In the genomic region with DNA sequence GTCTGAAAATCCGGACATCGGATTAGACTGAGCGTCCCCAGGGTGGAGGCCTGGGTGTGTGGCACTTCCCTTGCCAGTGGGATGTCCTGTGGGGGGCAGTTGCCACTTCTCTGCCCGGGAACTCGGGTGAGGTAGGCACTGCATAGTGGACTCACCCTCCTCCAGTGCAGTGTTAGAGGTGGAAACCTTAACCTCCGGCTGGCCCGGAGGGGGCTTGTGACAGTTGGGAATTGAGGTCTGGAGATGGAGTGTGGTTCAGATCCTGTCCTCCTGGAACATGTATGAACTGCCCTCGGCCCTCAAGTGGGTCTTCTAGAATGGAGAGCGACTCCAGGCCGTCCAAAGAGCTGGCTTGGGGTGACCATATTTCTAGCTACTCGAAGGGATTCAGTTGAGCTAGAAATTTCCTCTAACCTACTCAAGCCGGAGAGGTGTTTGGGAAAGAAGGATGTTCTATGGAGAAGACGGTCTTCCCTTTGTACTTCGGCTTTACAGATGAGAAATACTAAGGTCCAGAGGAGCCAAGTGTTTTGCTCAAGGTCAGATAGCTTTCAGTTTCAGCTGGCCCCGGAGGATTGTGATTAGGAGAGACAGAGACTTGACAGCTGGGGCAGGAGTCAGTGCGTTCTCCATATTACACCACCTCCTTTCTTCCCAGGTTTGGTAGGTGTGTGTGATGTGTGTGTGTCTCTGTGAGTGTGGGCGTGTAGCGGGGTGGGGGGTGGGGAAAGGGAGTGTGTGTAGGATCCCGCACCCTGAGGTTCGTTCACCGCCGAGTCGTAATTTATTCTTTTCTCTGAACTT, we compare ENCODE assay signal across 8 mouse cellular contexts. TPM values are rescaled to one million over a fixed set of nuclear protein-coding genes. Genes with fewer than 3 reads are reported as not detected.
DNase-seq lines count a peak whose midpoint lies in the region; ATAC-seq and TF ChIP-seq lines count a peak whose summit lies in the region.

No protein-coding gene starts in this region.

- H3K79me2 ChIP-seq in CH12.LX (replicated peaks; ENCODE audit: control insufficient read depth, extremely low read depth, insufficient read depth, poor library complexity, severe bottlenecking) = peaks cover 2% of the 10 kb centered on the region; the same call in 1 of the 2 replicates

- dilution Hi-C loops in CH12.LX (cut with MboI; ENCODE audit: extremely low pct_ligation_motif_present, extremely low pct_unique_long_range_greater_than_20kb, low sequenced_read_pairs) = no loop called here

- H3K9ac ChIP-seq in CH12.LX (ENCODE audit: insufficient read depth, low read depth) = peak overlapping the region; percentile 47; the same call in 1 of the 2 replicates
- H3K9ac ChIP-seq in heart, embryonic 11.5 days (ENCODE audit: low read depth, low read length) = peak overlapping the region; percentile 77
- H3K9ac ChIP-seq in midbrain, embryonic 14.5 days (replicated peaks; ENCODE audit: low read length) = peak overlapping the region; percentile 40; the same call in 1 of the 2 replicates

- in situ Hi-C loops in CH12.LX (cut with MboI; ENCODE audit: low pct_ligation_motif_present, low pct_unique_long_range_greater_than_20kb, low sequenced_read_pairs) = loop anchor here (5.0 kb wide), 1 partner anchor 35 kb away; no protein-coding TSS in a partner anchor

- no peak for TF ChIP-seq CTCF in CH12.LX (conservative IDR thresholded peaks at IDR 0.05 in 1 of 2, IDR thresholded peaks at IDR 0.05 in 1 of 2; ENCODE audit: low read depth in 2 of 2, low read length in 2 of 2)

- peak overlapping the region; percentile 80 for H3K4me2 ChIP-seq in CH12.LX (ENCODE audit: insufficient read depth, low read depth, poor library complexity, severe bottlenecking)
- H3K4me2 ChIP-seq in heart, embryonic 11.5 days = peak overlapping the region; percentile 75
- peak overlapping the region; percentile 98 for H3K4me2 ChIP-seq in midbrain, embryonic 14.5 days (ENCODE audit: low read length)

- no peak overlapping the region for H3K27ac ChIP-seq in CH12.LX (ENCODE audit: insufficient read depth, low read depth)
- peak overlapping the region; percentile 93 for H3K27ac ChIP-seq in heart, embryonic 11.5 days (ENCODE audit: low read depth, low read length)
- H3K27ac ChIP-seq in limb, embryonic 10.5 days = peak overlapping the region; percentile 95
- no peak overlapping the region for H3K27ac ChIP-seq in midbrain, embryonic 14.5 days (replicated peaks; ENCODE audit: low read depth, low read length)

- peak; percentile 18; the same call in 1 of the 2 replicates for ATAC-seq in heart, embryonic 11.5 days (replicated peaks; ENCODE audit: insufficient number of reproducible peaks, low FRiP score, low TSS enrichment)
- ATAC-seq in midbrain, embryonic 14.5 days (ENCODE audit: low FRiP score, low TSS enrichment) = peak; percentile 8; the same call in 1 of the 2 replicates

- peaks cover 5% of the 10 kb centered on the region for H3K9me3 ChIP-seq in CH12.LX (replicated peaks; ENCODE audit: low read length)
- no peaks in the 10 kb centered on the region for H3K9me3 ChIP-seq in heart, embryonic 11.5 days (replicated peaks; ENCODE audit: control insufficient read depth, low read length)
- no peaks in the 10 kb centered on the region for H3K9me3 ChIP-seq in limb, embryonic 10.5 days (replicated peaks)
- H3K9me3 ChIP-seq in midbrain, embryonic 14.5 days (ENCODE audit: control insufficient read depth, low read length) = no peaks in the 10 kb centered on the region

- TF ChIP-seq EP300 in CH12.LX (IDR thresholded peaks at IDR 0.05; ENCODE audit: low read length) = peak; percentile 22; the same call in 1 of the 2 replicates

- no peaks in the 10 kb centered on the region for H3K27me3 ChIP-seq in CH12.LX (replicated peaks)
- no peaks in the 10 kb centered on the region for H3K27me3 ChIP-seq in heart, embryonic 11.5 days (ENCODE audit: control insufficient read depth, insufficient read depth, low read length)
- no peaks in the 10 kb centered on the region for H3K27me3 ChIP-seq in limb, embryonic 10.5 days (ENCODE audit: low read depth, poor library complexity, severe bottlenecking)
- H3K27me3 ChIP-seq in midbrain, embryonic 14.5 days (ENCODE audit: control insufficient read depth, insufficient read depth, low read length) = 0 out of 2 replicates have a peak, but pooled peaks cover 11% of the 10 kb centered on the region

- H3K36me3 ChIP-seq in CH12.LX (replicated peaks in 1 of 2; ENCODE audit: control insufficient read depth in 1 of 2, insufficient read depth in 1 of 2, low read length in 1 of 2) = no peaks in the 10 kb centered on the region
- H3K36me3 ChIP-seq in heart, embryonic 11.5 days (ENCODE audit: control insufficient read depth, insufficient read depth, low read length) = no peaks in the 10 kb centered on the region
- peaks cover 14% of the 10 kb centered on the region for H3K36me3 ChIP-seq in limb, embryonic 10.5 days
- no peaks in the 10 kb centered on the region for H3K36me3 ChIP-seq in midbrain, embryonic 14.5 days (ENCODE audit: control insufficient read depth, insufficient read depth, low read length)

- under 1% methylated on average over 23 of the region's 23 CpGs for WGBS in heart, embryonic 11.5 days (ENCODE audit: insufficient replicate concordance)
- WGBS in limb, embryonic 10.5 days = 1% methylated on average over 20 of the region's 23 CpGs
- WGBS in midbrain, embryonic 14.5 days = 2% methylated on average over 23 of the region's 23 CpGs

- DNase-seq in cerebellum, adult 11-12 months = peak; percentile 51
- DNase-seq in cerebellum, adult 11 months = no peak
- DNase-seq in CH12.LX (ENCODE audit: extremely low read depth) = no peak
- peak; percentile 59 for DNase-seq in limb, embryonic 10.5 days (ENCODE audit: low spot score)
- DNase-seq in midbrain, embryonic 14.5 days = no peak
- DNase-seq in embryo, embryonic 11 days = no peak
- no peak for DNase-seq in left cerebral cortex, adult 18-20 months (ENCODE audit: low spot score in 2 of 2)

- TF ChIP-seq POLR2A in CH12.LX (IDR thresholded peaks at IDR 0.05; ENCODE audit: low read depth, low read length) = no peak

- peaks cover 32 to 62% of the 10 kb centered on the region in 2 experiments for H3K4me1 ChIP-seq in CH12.LX (ENCODE audit: control insufficient read depth in 1 of 2, insufficient read depth in 2 of 2)
- H3K4me1 ChIP-seq in heart, embryonic 11.5 days (ENCODE audit: control insufficient read depth, insufficient read depth, low read length) = peaks cover 73% of the 10 kb centered on the region
- peaks cover 98% of the 10 kb centered on the region for H3K4me1 ChIP-seq in limb, embryonic 10.5 days
- peaks cover 57% of the 10 kb centered on the region for H3K4me1 ChIP-seq in midbrain, embryonic 14.5 days (ENCODE audit: control insufficient read depth, insufficient read depth, low read length)

- no peak for TF ChIP-seq RAD21 in CH12.LX (IDR thresholded peaks at IDR 0.05; ENCODE audit: low read depth, low read length)

- peak overlapping the region; percentile 72 to 79 (median 76) for H3K4me3 ChIP-seq in CH12.LX (replicated peaks in 1 of 3; ENCODE audit: low read depth in 2 of 3, low read length in 2 of 3, poor library complexity in 1 of 3)
- peak overlapping the region; percentile 63 for H3K4me3 ChIP-seq in heart, embryonic 11.5 days (ENCODE audit: low read depth, low read length)
- peak overlapping the region; percentile 78 for H3K4me3 ChIP-seq in limb, embryonic 10.5 days
- peak overlapping the region; percentile 54 for H3K4me3 ChIP-seq in midbrain, embryonic 14.5 days (replicated peaks; ENCODE audit: low read depth, low read length)

TF ChIP-seq in CH12.LX, 34 proteins besides CTCF, POLR2A, EP300 and RAD21 (continues in another document):
- TF ChIP-seq UBTF (IDR thresholded peaks at IDR 0.05; ENCODE audit: low read depth, low read length) = peak; percentile 43; the same call in 1 of the 2 replicates
- TF ChIP-seq CHD1 (IDR thresholded peaks at IDR 0.05; ENCODE audit: low read depth, low read length) = 0 out of 2 replicates have a peak, but pooled peaks have one; percentile 9
- TF ChIP-seq MYC (IDR thresholded peaks at IDR 0.05; ENCODE audit: low read depth, low read length) = no peak
- no peak for TF ChIP-seq PAX5 (IDR thresholded peaks at IDR 0.05; ENCODE audit: low read length)
- no peak for TF ChIP-seq MXI1 (IDR thresholded peaks at IDR 0.05; ENCODE audit: low read depth, low read length)
- no peak for TF ChIP-seq TBP (conservative IDR thresholded peaks at IDR 0.05; ENCODE audit: low read depth, low read length)
- no peak for TF ChIP-seq MAZ (IDR thresholded peaks at IDR 0.05; ENCODE audit: low read depth, low read length)
- TF ChIP-seq RCOR1 (conservative IDR thresholded peaks at IDR 0.05; ENCODE audit: low read depth, low read length) = no peak
- no peak for TF ChIP-seq JUND (conservative IDR thresholded peaks at IDR 0.05; ENCODE audit: low read depth, low read length)
- TF ChIP-seq ZKSCAN1 (IDR thresholded peaks at IDR 0.05; ENCODE audit: borderline replicate concordance, low read depth, low read length) = no peak

RNA-seq across cellular contexts. Expression of gene Rara, which starts 9.2 kb away (rescaled TPM):
- total RNA-seq in CH12.LX (2012; rRNA removed) = 11.1 and 12.1 TPM in 2 replicates
- total RNA-seq in CH12.LX (2014; rRNA removed) = 2.7 and 4.5 TPM in 2 replicates
- 12.4 and 13.7 TPM in 2 replicates for polyA plus RNA-seq in CH12.LX (2012; ENCODE audit: insufficient read length, low read depth)
- 34.9 and 36.6 TPM in 2 replicates for polyA plus RNA-seq in heart, embryonic 11.5 days (2014; fragmentation: Nextera tagmentation; extraction: Ambion mirVana)
- 38.4 and 43.7 TPM in 2 replicates for polyA plus RNA-seq in limb, embryonic 10.5 days (2016; fragmentation: Nextera tagmentation; extraction: Ambion mirVana)
- polyA plus RNA-seq in midbrain, embryonic 14.5 days (2014; fragmentation: Nextera tagmentation; extraction: Ambion mirVana) = 8.8 and 11.0 TPM in 2 replicates
- total RNA-seq in left cerebral cortex, adult 18-20 months (2021) = 10 to 100 TPM; 14.4 to 14.9 TPM

RNA-seq across cellular contexts. Expression of gene Cdc6, which starts 29.2 kb away (rescaled TPM):
- total RNA-seq in CH12.LX (2012; rRNA removed) (47.4 and 78.9 TPM in 2 replicates), CH12.LX (2014; rRNA removed) (93.7 and 99.3 TPM in 2 replicates)
- polyA plus RNA-seq in CH12.LX (2012; ENCODE audit: insufficient read length, low read depth) = 81.3 and 91.9 TPM in 2 replicates
- polyA plus RNA-seq in heart, embryonic 11.5 days (2014; fragmentation: Nextera tagmentation; extraction: Ambion mirVana) = 33.6 and 34.0 TPM in 2 replicates
- 69.9 and 79.5 TPM in 2 replicates for polyA plus RNA-seq in limb, embryonic 10.5 days (2016; fragmentation: Nextera tagmentation; extraction: Ambion mirVana)
- polyA plus RNA-seq in midbrain, embryonic 14.5 days (2014; fragmentation: Nextera tagmentation; extraction: Ambion mirVana) = 2.5 and 5.6 TPM in 2 replicates
- total RNA-seq in left cerebral cortex, adult 18-20 months (2021) = under 1 TPM; 0.33 to 0.45 TPM

RNA-seq across cellular contexts. Expression of gene Gjd3, which starts 46.0 kb away (rescaled TPM):
- total RNA-seq in CH12.LX (2012; rRNA removed) (0.47 and 0.50 TPM in 2 replicates), CH12.LX (2014; rRNA removed) (not detected in 2 replicates)
- polyA plus RNA-seq in CH12.LX (2012; ENCODE audit: insufficient read length, low read depth) = not detected in 2 replicates
- 1.3 and 1.5 TPM in 2 replicates for polyA plus RNA-seq in heart, embryonic 11.5 days (2014; fragmentation: Nextera tagmentation; extraction: Ambion mirVana)
- polyA plus RNA-seq in limb, embryonic 10.5 days (2016; fragmentation: Nextera tagmentation; extraction: Ambion mirVana) = 0.24 and 0.29 TPM in 2 replicates
- 0.70 and 2.0 TPM in 2 replicates for polyA plus RNA-seq in midbrain, embryonic 14.5 days (2014; fragmentation: Nextera tagmentation; extraction: Ambion mirVana)
- 1 to 10 TPM; 1.8 to 2.0 TPM for total RNA-seq in left cerebral cortex, adult 18-20 months (2021)

Comparison
In these comparisons a context has a peak if more than half of its experiments do, and no peak if none do; other contexts are left out.
1. DNase-seq: peak in cerebellum, adult 11-12 months (single experiment) and limb, embryonic 10.5 days (single experiment); none in cerebellum, adult 11 months (single experiment), CH12.LX (single experiment), midbrain, embryonic 14.5 days (single experiment), embryo, embryonic 11 days (single experiment) and left cerebral cortex, adult 18-20 months (0 of 2).
2. H3K27ac ChIP-seq: peak in heart, embryonic 11.5 days (single experiment) and limb, embryonic 10.5 days (single experiment); none in CH12.LX (single experiment) and midbrain, embryonic 14.5 days (single experiment).
3. Peak in every context shown above with its lines, with median percentiles within 50 percentile points of each other: H3K4me2 ChIP-seq, H3K4me3 ChIP-seq and H3K9ac ChIP-seq.